Mouse (Mus musculus) hindbrain, embryonic 11.5 days (tissue): Measurements from ENCODE around the gene Mcub. TPM values are rescaled to one million over a fixed set of nuclear protein-coding genes. Genes with fewer than 3 reads are reported as not detected.

Experiments
- ATAC-seq: fragments of 200-750 bp; cut with Nextera tagmentation; 2 replicates; pipeline ENCODE4 v1.8.0; 2017; ENCODE audit warnings: mild to moderate bottlenecking, moderate TSS enrichment, moderate library complexity; ENCODE audit not compliant: low FRiP score
- DNase-seq: peaks from one replicate; pipeline ENCODE4 v3.0.0-alpha.2; 2015; ENCODE audit warnings: low spot score
- H3K27ac ChIP-seq: fragments of 300-500 bp; sonication (generic); 2 replicates; pipeline ENCODE4 v1.5.1; 2014; ENCODE audit warnings: mild to moderate bottlenecking, low read depth, low read length
- H3K27me3 ChIP-seq: fragments of 300-500 bp; sonication (generic); 2 replicates; pipeline ENCODE4 v1.6.1; 2014; ENCODE audit warnings: mild to moderate bottlenecking, low read length, moderate library complexity, mixed read lengths; ENCODE audit not compliant: control insufficient read depth, insufficient read depth
- H3K36me3 ChIP-seq: fragments of 300-500 bp; sonication (generic); 2 replicates; pipeline ENCODE4 v1.6.1; 2014; ENCODE audit warnings: mild to moderate bottlenecking, low read length, moderate library complexity, mixed read lengths; ENCODE audit not compliant: control insufficient read depth, insufficient read depth
- H3K4me1 ChIP-seq: fragments of 300-500 bp; sonication (generic); replicated peaks from 2 replicates; pipeline ENCODE4 v1.6.1; 2014; ENCODE audit warnings: low read length, mixed read lengths; ENCODE audit not compliant: control insufficient read depth, insufficient read depth
- H3K4me2 ChIP-seq: fragments of 300-500 bp; sonication (generic); replicated peaks from 2 replicates; pipeline ENCODE4 v1.6.1; 2014; ENCODE audit warnings: mild to moderate bottlenecking, low read depth, low read length
- H3K4me3 ChIP-seq: fragments of 300-500 bp; sonication (generic); 2 replicates; pipeline ENCODE4 v1.5.1; 2014; ENCODE audit warnings: low read depth, low read length
- H3K9ac ChIP-seq: fragments of 300-500 bp; sonication (generic); 2 replicates; pipeline ENCODE4 v1.6.1; 2014; ENCODE audit warnings: low read depth, low read length
- H3K9me3 ChIP-seq: fragments of 300-500 bp; sonication (generic); 2 replicates; pipeline ENCODE4 v1.6.1; 2016; ENCODE audit warnings: low read length; ENCODE audit not compliant: control insufficient read depth
- WGBS: fragments of 180-500 bp; shearing (Covaris S2); extraction: QIAGEN DNeasy Blood & Tissue Kit; methylation state at CpG from one replicate; pipeline ENCODE4 v1.1.7; 2014; 5-methylcytosine and 5-hydroxymethylcytosine counted together
- polyA plus RNA-seq: library from polyadenylated mRNA; unstranded; fragments of >200 nt; fragmentation: Nextera tagmentation; extraction: Ambion mirVana; gene quantifications from 2 replicates; pipeline ENCODE4 v1.2.1, GENCODE M21; 2014

Mcub gene
- polyA plus RNA-seq, 1 experiment from 2014 or later, result 1.7 TPM

GRCm38 (mm10) chr3:129985335-129985734 is 15.3 kb upstream of the Mcub start:
- Histone ChIP-seq H3K36me3 (peaks cover 14% of the 10 kb centered on the region; the same call in 1 of the 2 replicates), H3K27ac (no peak overlapping the region), H3K4me2 (no peak overlapping the region), H3K9me3 (no peaks in the 10 kb centered on the region), H3K4me1 (no peaks in the 10 kb centered on the region), H3K27me3 (no peaks in the 10 kb centered on the region), H3K9ac (no peak overlapping the region), H3K4me3 (no peak overlapping the region)
- 93% methylated on average over 4 of the region's 4 CpGs for WGBS
- DNase-seq (no peak), ATAC-seq (no peak)

- 95% methylated on average over 5 of the region's 5 CpGs for WGBS
- ATAC-seq, result no peak
- peaks cover 14% of the 10 kb centered on the region; the same call in 1 of the 2 replicates for H3K36me3 ChIP-seq
These were observed 14.8 kb upstream of the Mcub start for GRCm38 (mm10) chr3:129984797-129985196.

GRCm38 (mm10) chr3:129982271-129982670 is 12.3 kb upstream of the Mcub start:
- Histone ChIP-seq H3K36me3 (peaks cover 7% of the 10 kb centered on the region; the same call in 1 of the 2 replicates), H3K4me2 (no peak overlapping the region), H3K4me1 (no peaks in the 10 kb centered on the region), H3K9me3 (no peaks in the 10 kb centered on the region), H3K27me3 (no peaks in the 10 kb centered on the region), H3K27ac (no peak overlapping the region), H3K4me3 (no peak overlapping the region), H3K9ac (no peak overlapping the region)
- DNase-seq (no peak), ATAC-seq (no peak)
- WGBS, result 77% methylated on average over 5 of the region's 5 CpGs

More at GRCm38 (mm10) chr3:129984797-129985196, 14.8 kb upstream of the Mcub start:
- no peaks in the 10 kb centered on the region for H3K27me3 ChIP-seq
- H3K27ac ChIP-seq, result no peak overlapping the region
- H3K4me1 ChIP-seq, result no peaks in the 10 kb centered on the region
- H3K9ac ChIP-seq, result no peak overlapping the region
- no peaks in the 10 kb centered on the region for H3K9me3 ChIP-seq
- no peak for DNase-seq
- no peak overlapping the region for H3K4me2 ChIP-seq
- no peak overlapping the region for H3K4me3 ChIP-seq

- Histone ChIP-seq H3K27ac (no peak overlapping the region), H3K36me3 (0 out of 2 replicates have a peak, but pooled peaks cover 5% of the 10 kb centered on the region), H3K4me1 (no peaks in the 10 kb centered on the region), H3K9ac (no peak overlapping the region), H3K4me3 (no peak overlapping the region), H3K9me3 (no peaks in the 10 kb centered on the region), H3K4me2 (no peak overlapping the region), H3K27me3 (no peaks in the 10 kb centered on the region)
- DNase-seq, result no peak
- WGBS, result 91% methylated on average over 11 of the region's 11 CpGs
- no peak for ATAC-seq
These were observed 11.8 kb upstream of the Mcub start for GRCm38 (mm10) chr3:129981756-129982155.

GRCm38 (mm10) chr3:129979510-129979909 is 9.5 kb upstream of the Mcub start:
- Histone ChIP-seq H3K27me3 (no peaks in the 10 kb centered on the region), H3K4me3 (no peak overlapping the region), H3K36me3 (no peaks in the 10 kb centered on the region), H3K27ac (no peak overlapping the region), H3K4me2 (no peak overlapping the region), H3K4me1 (no peaks in the 10 kb centered on the region), H3K9ac (no peak overlapping the region), H3K9me3 (no peaks in the 10 kb centered on the region)
- ATAC-seq (no peak), DNase-seq (no peak)
- 54% methylated on average over 6 of the region's 6 CpGs for WGBS

- H3K27ac ChIP-seq, result no peak overlapping the region
- no peak overlapping the region for H3K4me2 ChIP-seq
- no peaks in the 10 kb centered on the region for H3K4me1 ChIP-seq
- WGBS, result 85% methylated on average over 9 of the region's 9 CpGs
- DNase-seq (no peak), ATAC-seq (no peak)
- no peaks in the 10 kb centered on the region for H3K9me3 ChIP-seq
- H3K27me3 ChIP-seq, result no peaks in the 10 kb centered on the region
- no peak overlapping the region for H3K9ac ChIP-seq
- no peak overlapping the region for H3K4me3 ChIP-seq
- H3K36me3 ChIP-seq, result no peaks in the 10 kb centered on the region
These were observed 8.7 kb upstream of the Mcub start for GRCm38 (mm10) chr3:129978716-129979115.

- Histone ChIP-seq H3K9ac (no peak overlapping the region), H3K4me2 (no peak overlapping the region), H3K4me3 (no peak overlapping the region), H3K27me3 (no peaks in the 10 kb centered on the region), H3K27ac (no peak overlapping the region), H3K36me3 (no peaks in the 10 kb centered on the region), H3K4me1 (no peaks in the 10 kb centered on the region), H3K9me3 (no peaks in the 10 kb centered on the region)
- WGBS, result 82% methylated on average over 5 of the region's 5 CpGs
- no peak for ATAC-seq
- DNase-seq, result no peak
These were observed 6.3 kb upstream of the Mcub start for GRCm38 (mm10) chr3:129976317-129976716.

GRCm38 (mm10) chr3:129970529-129971515 is 816 bp upstream of the Mcub start:
- Histone ChIP-seq H3K9ac (peak overlapping the region; percentile 2; the same call in 1 of the 2 replicates), H3K27ac (no peak overlapping the region), H3K4me2 (peak overlapping the region; percentile 99), H3K4me1 (0 out of 2 replicates have a peak, but pooled peaks cover 4% of the 10 kb centered on the region), H3K27me3 (peaks cover 9% of the 10 kb centered on the region), H3K4me3 (peak overlapping the region; percentile 58; the same call in 1 of the 2 replicates), H3K36me3 (no peaks in the 10 kb centered on the region), H3K9me3 (no peaks in the 10 kb centered on the region)
- ATAC-seq, result peak; percentile 56; the same call in 1 of the 2 replicates
- WGBS, result 21% methylated on average over 19 of the region's 19 CpGs
- peak; percentile 68 for DNase-seq
